Mouse (Mus musculus): ENCODE measurements at regions not wholly inside any gene's neighbourhood (a gene's known extent, or its start where the extent isn't known, plus 50 kb on each side); places are given as distances from the start of the nearest gene placed in this dataset.

DNA sequence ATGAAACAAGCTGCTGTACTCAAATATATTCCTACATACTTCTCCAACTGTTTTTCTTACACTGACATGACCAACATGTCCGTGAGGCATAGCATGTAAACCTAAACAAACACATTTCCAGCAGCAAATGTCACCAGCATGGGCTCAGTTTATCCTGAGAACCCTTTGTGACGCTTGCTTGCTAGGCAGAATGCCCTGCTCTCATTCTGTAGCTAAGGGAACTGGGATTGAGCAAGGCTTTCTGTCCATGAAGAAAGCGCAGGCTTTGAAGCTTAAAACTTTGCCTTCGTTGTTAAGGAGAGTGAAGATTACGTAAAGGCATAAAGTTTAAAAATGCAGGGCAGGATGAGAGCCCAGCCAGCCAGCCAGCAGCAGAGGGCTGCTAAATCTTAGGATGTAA lies 85.6 kb upstream of the Epha4 start:
- H3K4me1 ChIP-seq (ENCODE audit: insufficient read depth, low read length): no peaks in the 10 kb centered on the region
- 66% methylated on average over 5 of the region's 5 CpGs for WGBS
- no peaks in the 10 kb centered on the region for H3K36me3 ChIP-seq (ENCODE audit: insufficient read depth, low read length)
- no peak overlapping the region for H3K9ac ChIP-seq (replicated peaks; ENCODE audit: low read length)
- H3K27me3 ChIP-seq (ENCODE audit: insufficient read depth, low read length): no peaks in the 10 kb centered on the region
- no peak overlapping the region for H3K4me2 ChIP-seq (replicated peaks; ENCODE audit: low read depth, low read length)
- ATAC-seq (ENCODE audit: low FRiP score, low TSS enrichment): no peak
- no peak overlapping the region for H3K4me3 ChIP-seq (ENCODE audit: low read length)
- no peaks in the 10 kb centered on the region for H3K9me3 ChIP-seq (ENCODE audit: low read length)
- no peak overlapping the region for H3K27ac ChIP-seq (ENCODE audit: low read length)

DNA sequence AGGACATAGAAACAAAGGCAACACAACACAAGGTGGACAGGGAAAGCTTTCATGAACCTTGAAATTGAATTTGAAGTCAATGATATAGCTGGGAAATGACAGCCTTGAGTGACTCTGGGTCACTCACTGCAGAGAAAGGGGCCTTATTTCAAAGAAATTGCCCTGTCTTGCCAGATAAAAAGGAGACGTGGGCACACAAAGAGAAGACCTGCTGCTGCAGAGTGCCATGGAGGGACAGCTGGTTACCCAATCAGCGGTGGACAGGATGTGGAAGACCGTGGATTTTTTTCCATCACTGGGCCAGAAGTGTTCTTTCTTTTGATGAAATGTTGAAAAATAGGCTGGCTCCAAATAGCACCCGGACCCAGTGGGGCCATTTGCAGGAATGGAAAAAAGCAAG lies 77.8 kb upstream of the Epha4 start:
- Histone ChIP-seq H3K4me2 (replicated peaks; ENCODE audit: low read depth, low read length) (no peak overlapping the region), H3K9ac (replicated peaks; ENCODE audit: low read length) (no peak overlapping the region), H3K27me3 (ENCODE audit: insufficient read depth, low read length) (no peaks in the 10 kb centered on the region), H3K9me3 (ENCODE audit: low read length) (no peaks in the 10 kb centered on the region), H3K27ac (ENCODE audit: low read length) (no peak overlapping the region), H3K4me1 (ENCODE audit: insufficient read depth, low read length) (no peaks in the 10 kb centered on the region), H3K4me3 (ENCODE audit: low read length) (no peak overlapping the region), H3K36me3 (ENCODE audit: insufficient read depth, low read length) (no peaks in the 10 kb centered on the region)
- ATAC-seq (ENCODE audit: low FRiP score, low TSS enrichment): no peak
- WGBS: 86% methylated on average over 4 of the region's 4 CpGs

- no peaks in the 10 kb centered on the region for H3K4me1 ChIP-seq (ENCODE audit: insufficient read depth, low read length)
- ATAC-seq (ENCODE audit: low FRiP score, low TSS enrichment): no peak
- 84% methylated on average over 7 of the region's 7 CpGs for WGBS
Observed at GRCm38 (mm10) chr1:77592248-77592647, 77.4 kb upstream of the Epha4 start.

GRCm38 (mm10) chr1:77589423-77589822 lies 74.5 kb upstream of the Epha4 start:
- no peak overlapping the region for H3K4me3 ChIP-seq (ENCODE audit: low read length)
- no peaks in the 10 kb centered on the region for H3K36me3 ChIP-seq (ENCODE audit: insufficient read depth, low read length)
- no peak overlapping the region for H3K27ac ChIP-seq (ENCODE audit: low read length)
- H3K4me2 ChIP-seq (replicated peaks; ENCODE audit: low read depth, low read length): no peak overlapping the region
- 97% methylated on average over 3 of the region's 3 CpGs for WGBS
- no peak for ATAC-seq (ENCODE audit: low FRiP score, low TSS enrichment)
- no peaks in the 10 kb centered on the region for H3K4me1 ChIP-seq (ENCODE audit: insufficient read depth, low read length)
- no peak overlapping the region for H3K9ac ChIP-seq (replicated peaks; ENCODE audit: low read length)
- H3K27me3 ChIP-seq (ENCODE audit: insufficient read depth, low read length): no peaks in the 10 kb centered on the region
- no peaks in the 10 kb centered on the region for H3K9me3 ChIP-seq (ENCODE audit: low read length)

More at GRCm38 (mm10) chr1:77592248-77592647, 77.4 kb upstream of the Epha4 start:
- no peak overlapping the region for H3K27ac ChIP-seq (ENCODE audit: low read length)
- no peaks in the 10 kb centered on the region for H3K36me3 ChIP-seq (ENCODE audit: insufficient read depth, low read length)
- no peaks in the 10 kb centered on the region for H3K27me3 ChIP-seq (ENCODE audit: insufficient read depth, low read length)
- no peak overlapping the region for H3K4me3 ChIP-seq (ENCODE audit: low read length)
- H3K9me3 ChIP-seq (ENCODE audit: low read length): no peaks in the 10 kb centered on the region
- no peak overlapping the region for H3K4me2 ChIP-seq (replicated peaks; ENCODE audit: low read depth, low read length)
- H3K9ac ChIP-seq (replicated peaks; ENCODE audit: low read length): no peak overlapping the region

- H3K4me2 ChIP-seq (replicated peaks; ENCODE audit: low read depth, low read length): no peak overlapping the region
- H3K27me3 ChIP-seq (ENCODE audit: insufficient read depth, low read length): no peaks in the 10 kb centered on the region
- no peaks in the 10 kb centered on the region for H3K9me3 ChIP-seq (ENCODE audit: low read length)
- 73% methylated on average over 3 of the region's 3 CpGs for WGBS
- ATAC-seq (ENCODE audit: low FRiP score, low TSS enrichment): no peak
- no peak overlapping the region for H3K9ac ChIP-seq (replicated peaks; ENCODE audit: low read length)
- no peaks in the 10 kb centered on the region for H3K36me3 ChIP-seq (ENCODE audit: insufficient read depth, low read length)
- no peak overlapping the region for H3K4me3 ChIP-seq (ENCODE audit: low read length)
- no peak overlapping the region for H3K27ac ChIP-seq (ENCODE audit: low read length)
- H3K4me1 ChIP-seq (ENCODE audit: insufficient read depth, low read length): no peaks in the 10 kb centered on the region
Observed at GRCm38 (mm10) chr1:77585520-77585919, 70.6 kb upstream of the Epha4 start.

DNA sequence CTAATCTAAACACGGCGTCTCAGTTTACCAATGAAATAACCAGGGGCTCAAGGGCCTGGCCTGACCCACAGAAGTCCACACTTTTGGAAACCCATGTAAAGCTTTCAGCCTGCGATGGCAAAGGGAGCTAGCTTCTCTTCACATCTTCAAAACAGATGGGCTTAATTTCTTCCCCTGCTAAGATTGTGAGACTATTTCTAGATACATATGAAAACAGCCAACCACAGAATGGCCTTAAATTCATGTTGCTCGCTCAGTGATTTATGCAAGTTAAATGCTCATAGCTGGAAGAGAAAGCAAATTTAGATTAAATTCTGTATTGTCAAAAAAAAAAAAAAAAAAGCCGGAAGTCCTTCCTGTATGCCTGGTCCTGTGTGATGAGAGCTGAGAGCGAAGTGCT lies 53.2 kb upstream of the Epha4 start:
- Histone ChIP-seq H3K27me3 (ENCODE audit: insufficient read depth, low read length) (no peaks in the 10 kb centered on the region), H3K4me2 (replicated peaks; ENCODE audit: low read depth, low read length) (no peak overlapping the region)

GRCm38 (mm10) chr1:77567657-77568056 lies 52.8 kb upstream of the Epha4 start:
- no peaks in the 10 kb centered on the region for H3K27me3 ChIP-seq (ENCODE audit: insufficient read depth, low read length)
- no peaks in the 10 kb centered on the region for H3K4me1 ChIP-seq (ENCODE audit: insufficient read depth, low read length)
- no peak for ATAC-seq (ENCODE audit: low FRiP score, low TSS enrichment)
- no peak overlapping the region for H3K27ac ChIP-seq (ENCODE audit: low read length)
- H3K9ac ChIP-seq (replicated peaks; ENCODE audit: low read length): no peak overlapping the region
- H3K36me3 ChIP-seq (ENCODE audit: insufficient read depth, low read length): no peaks in the 10 kb centered on the region
- H3K9me3 ChIP-seq (ENCODE audit: low read length): no peaks in the 10 kb centered on the region
- WGBS: 73% methylated on average over 7 of the region's 7 CpGs
- H3K4me3 ChIP-seq (ENCODE audit: low read length): no peak overlapping the region
- no peak overlapping the region for H3K4me2 ChIP-seq (replicated peaks; ENCODE audit: low read depth, low read length)

More for the DNA sequence above, 53.2 kb upstream of the Epha4 start:
- H3K4me3 ChIP-seq (ENCODE audit: low read length): no peak overlapping the region
- ATAC-seq (ENCODE audit: low FRiP score, low TSS enrichment): no peak
- no peak overlapping the region for H3K9ac ChIP-seq (replicated peaks; ENCODE audit: low read length)
- no peaks in the 10 kb centered on the region for H3K4me1 ChIP-seq (ENCODE audit: insufficient read depth, low read length)
- no peaks in the 10 kb centered on the region for H3K9me3 ChIP-seq (ENCODE audit: low read length)
- no peak overlapping the region for H3K27ac ChIP-seq (ENCODE audit: low read length)
- no peaks in the 10 kb centered on the region for H3K36me3 ChIP-seq (ENCODE audit: insufficient read depth, low read length)
- whole genome bisulfite sequencing: 79% methylated on average over 6 of the region's 6 CpGs

Data from kidney, embryonic 16.5 days (tissue).